Mouse (Mus musculus) liver, adult (tissue): ENCODE measurements around the gene Cx3cl1.

Experiments used
- GATA4 ChIP-seq: IDR thresholded peaks from 2 replicates; pipeline ENCODE4 v1.6.1; 2014; ENCODE audit warnings: mild to moderate bottlenecking, low read length; ENCODE audit not compliant: insufficient replicate concordance

Cx3cl1 gene

DNA sequence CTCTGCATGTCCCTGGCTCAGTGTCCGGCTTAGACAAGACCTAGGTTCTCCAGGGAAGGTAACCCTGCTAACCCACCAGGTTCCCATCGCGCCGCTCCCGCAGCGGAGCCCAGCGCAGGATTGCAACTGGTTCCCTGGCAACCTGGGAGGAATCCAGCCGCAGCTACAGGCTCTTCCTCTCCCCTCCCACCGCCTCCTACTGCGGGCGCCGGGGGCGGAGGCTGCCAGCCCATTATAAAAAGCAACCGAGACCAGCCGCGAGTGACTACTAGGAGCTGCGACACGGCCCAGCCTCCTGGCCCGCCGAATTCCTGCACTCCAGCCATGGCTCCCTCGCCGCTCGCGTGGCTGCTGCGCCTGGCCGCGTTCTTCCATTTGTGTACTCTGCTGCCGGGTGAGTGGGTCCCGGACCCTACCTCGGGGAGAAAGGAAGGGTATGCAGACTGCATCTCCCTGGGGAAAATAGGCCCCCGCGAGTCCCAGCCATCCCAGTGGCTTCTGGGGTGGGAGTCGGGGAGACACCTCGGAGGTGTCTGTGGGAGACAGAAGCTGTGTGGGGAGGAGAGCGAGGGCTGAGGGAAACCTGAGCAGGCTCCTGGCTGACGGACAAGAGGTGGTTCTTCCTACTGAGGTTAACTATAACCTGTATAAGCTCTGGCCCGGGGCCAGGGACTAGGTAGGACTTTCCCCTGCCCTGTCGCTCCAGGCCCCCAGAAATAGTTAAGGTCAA is at the start of gene Cx3cl1:
TSS of gene Cx3cl1 (plus strand) at position 69 of the 730 bp plus-strand sequence.
- TF ChIP-seq GATA4 = no peak

DNA sequence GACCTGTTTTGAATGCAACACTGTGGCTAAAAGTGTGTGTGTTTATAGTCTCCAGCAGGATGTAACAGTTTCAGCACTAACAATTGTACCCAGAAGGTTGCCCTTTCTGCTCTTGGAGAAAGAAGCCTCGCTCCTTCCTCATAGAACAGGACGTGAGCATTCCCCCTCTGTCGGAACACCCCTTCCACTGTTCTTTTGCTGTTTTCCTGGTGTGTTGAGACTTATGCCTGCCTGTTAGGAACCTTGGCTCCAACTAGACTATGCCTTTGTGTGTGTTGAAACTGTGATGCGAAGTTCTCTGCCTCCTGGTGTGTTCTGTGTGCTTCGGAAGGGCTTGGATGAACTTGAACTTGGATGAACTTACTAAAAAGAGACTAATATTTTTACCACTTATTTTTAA is 45.8 kb upstream of the Cx3cl1 start:
- no peak for TF ChIP-seq GATA4

DNA sequence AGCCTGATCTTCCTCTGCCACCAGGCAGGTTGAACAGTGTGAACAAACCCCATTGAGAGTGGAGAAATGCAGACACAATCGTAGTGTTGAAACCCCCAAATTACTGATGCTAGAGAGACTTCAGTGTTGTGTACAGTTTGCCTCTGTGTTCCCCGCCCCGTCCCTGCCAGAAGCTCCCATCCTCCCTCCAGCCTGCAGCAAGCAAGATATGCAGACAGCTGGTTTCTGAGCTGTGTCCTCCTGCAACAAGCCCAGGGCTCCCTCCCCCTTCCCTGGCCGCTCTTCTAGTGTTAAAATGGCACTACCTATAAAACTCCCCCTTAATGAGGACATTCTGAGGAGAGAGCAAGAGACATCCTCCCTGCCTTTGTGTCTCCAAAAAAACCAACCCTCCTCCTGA is 42.5 kb upstream of the Cx3cl1 start:
- no peak for TF ChIP-seq GATA4

DNA sequence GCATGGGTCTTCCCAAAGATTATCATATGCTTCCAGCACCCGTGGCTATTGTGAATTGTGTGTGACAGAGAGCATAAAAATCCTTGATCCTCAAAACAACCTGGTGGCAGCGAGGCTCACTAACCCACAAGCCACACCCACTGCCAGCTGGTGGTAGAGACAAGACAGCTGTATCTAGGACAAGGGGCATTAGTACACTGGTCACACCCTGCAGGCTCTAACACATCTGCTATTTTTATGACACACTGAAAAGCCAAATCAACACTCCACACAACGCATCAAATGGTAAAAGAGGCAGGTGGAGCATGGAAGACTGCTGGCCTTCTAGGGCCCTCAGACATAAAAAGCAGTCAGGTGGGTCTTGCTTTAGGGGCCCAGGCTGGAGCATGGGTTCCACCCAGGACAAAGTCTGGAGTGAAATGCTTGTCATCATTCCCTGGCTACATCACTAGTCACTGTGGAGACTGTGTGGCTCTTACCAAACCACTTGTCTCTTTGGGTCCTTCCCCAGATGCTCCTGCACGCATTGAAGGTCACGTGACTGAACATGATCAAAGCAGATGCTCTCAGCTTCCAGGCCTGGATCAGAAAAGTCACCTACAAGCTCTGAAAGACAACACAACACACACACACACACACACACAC is 37.9 kb upstream of the Cx3cl1 start:
- TF ChIP-seq GATA4 = no peak

DNA sequence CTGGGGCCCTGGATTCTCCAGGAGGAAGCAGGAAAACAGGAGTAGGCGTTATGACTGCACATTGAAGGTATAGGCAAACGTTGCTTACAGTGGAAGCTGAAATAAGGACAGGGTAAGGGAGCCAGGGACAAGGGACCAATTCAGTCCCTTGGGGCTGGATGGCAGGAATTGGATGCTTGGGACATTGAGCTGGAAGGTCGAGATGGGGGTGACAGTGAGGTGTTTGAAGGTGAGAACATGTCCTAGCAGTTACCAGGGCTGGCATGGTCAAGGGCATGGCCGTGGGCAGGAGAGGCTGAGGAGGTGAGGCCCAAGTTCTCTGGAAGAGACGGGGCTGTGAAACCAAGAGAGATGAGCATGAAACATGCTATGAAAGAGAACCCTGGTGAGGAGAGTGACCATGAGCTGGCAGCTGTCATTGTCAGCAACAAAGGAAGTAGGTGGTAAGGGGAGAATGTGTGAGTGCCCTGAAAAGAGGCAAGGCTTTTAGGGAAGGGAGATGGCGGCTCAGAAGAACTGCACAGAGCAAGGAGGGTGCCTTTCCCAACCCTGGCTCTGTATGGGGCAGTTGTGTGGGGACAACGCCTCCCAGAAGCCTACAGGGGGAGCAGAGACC is 37.0 kb upstream of the Cx3cl1 start:
- no peak for TF ChIP-seq GATA4

DNA sequence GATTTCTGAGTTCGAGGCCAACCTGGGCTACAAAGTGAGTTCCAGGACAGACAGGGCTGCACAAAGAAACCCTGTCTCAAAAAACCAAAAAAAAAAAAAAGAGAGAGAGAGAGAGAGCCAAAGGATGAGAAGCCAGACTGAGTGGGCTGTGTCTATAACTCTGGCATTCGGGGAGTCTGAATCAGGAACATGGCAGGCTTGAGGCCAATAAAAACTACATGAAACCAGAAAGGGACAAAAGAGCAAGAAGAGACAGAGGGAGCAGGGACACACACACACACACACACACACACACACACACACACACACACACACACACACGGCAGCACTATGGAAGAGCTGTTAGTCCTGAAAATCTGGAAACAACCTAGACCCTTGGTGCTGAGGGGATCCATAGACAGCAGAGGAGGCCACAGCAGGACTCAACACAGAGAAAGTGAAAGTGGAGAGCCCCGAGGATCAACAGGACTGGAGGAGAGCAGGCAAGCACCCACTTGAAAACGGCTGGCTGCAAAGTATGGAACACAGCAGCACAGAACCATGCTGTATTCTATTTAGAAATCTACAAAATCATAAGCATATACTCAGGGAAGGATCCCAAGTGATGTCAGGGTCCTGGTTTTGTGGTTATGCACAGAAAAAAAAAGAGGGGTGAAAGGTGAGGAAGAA is 36.2 kb upstream of the Cx3cl1 start:
- no peak for TF ChIP-seq GATA4

DNA sequence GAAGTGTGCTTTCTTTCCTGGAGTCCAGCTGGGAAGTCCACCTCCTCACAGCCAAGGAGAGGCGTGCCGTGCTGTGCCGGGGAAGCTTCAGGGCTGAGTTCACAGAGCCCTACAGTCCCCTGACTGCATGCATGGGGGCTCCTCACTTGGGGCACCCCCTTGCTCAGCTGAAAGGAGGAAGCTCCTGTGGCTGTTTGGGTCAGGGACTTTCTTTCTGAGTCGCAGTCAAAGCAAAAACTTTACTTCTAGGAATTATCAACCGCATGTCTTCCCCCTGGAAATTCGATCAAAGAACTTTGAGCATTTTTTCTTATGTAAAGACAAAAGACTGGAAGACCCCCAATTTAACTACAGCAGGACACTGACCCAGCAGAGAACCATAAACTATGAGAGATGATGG is 32.0 kb upstream of the Cx3cl1 start:
- TF ChIP-seq GATA4 = no peak

DNA sequence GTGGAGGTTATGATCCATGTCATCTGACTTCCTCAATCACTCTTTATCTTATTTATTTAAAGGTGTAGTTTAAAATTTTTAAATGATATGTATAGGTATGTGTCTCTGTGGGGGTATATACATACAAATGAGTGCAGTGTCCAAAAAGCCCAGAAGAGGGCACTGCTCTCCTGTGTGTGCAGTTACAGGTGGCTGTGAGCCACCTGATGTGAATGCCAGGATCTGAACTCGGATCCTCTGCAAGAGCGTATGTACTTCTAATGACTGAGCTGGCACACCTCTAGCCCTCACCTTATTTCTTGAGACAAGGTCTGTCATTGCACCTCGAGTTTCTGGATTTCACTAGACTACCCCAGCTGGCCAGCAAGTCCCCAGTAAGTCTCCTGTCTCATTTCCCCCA is 31.2 kb upstream of the Cx3cl1 start:
- no peak for TF ChIP-seq GATA4

DNA sequence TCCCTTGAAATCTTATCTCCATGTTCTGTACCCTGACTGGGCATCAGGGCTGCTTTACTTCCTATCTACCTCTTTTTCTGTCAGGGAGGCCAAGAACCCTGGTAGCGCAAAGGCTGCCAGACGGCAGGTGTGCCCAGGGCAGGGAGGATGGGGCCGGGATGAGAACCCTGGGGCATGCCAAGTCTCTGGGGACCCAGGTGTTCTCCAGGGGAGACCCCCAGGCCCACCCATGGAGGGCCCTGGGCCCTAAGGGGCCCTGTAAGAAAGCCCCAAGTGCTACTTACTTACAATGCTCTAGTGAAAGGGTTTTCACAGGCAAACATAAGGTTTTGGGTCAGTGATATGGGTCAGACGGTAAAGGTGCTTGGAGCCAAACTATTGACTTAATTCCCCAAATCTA is 30.1 kb upstream of the Cx3cl1 start:
- TF ChIP-seq GATA4 = no peak

DNA sequence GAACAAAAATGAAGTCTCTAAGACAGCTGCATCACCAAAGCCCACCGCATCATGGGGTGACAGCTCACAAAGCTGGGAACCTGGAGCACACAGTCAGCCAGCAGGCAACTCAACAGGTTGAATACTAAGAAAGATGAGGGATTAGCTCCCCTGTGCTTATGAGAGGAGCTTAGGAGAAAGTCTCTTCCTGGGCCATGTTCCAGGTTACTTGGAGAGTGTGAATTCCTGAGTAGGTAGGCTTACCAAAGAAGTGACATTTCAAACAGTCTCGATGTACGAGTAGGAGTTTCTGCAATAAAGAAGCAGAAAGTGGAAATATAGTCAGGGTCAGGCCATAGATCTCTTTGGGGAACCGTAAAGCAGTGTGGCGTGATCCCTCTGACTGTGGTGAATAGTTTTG is 27.3 kb upstream of the Cx3cl1 start:
- no peak for TF ChIP-seq GATA4

DNA sequence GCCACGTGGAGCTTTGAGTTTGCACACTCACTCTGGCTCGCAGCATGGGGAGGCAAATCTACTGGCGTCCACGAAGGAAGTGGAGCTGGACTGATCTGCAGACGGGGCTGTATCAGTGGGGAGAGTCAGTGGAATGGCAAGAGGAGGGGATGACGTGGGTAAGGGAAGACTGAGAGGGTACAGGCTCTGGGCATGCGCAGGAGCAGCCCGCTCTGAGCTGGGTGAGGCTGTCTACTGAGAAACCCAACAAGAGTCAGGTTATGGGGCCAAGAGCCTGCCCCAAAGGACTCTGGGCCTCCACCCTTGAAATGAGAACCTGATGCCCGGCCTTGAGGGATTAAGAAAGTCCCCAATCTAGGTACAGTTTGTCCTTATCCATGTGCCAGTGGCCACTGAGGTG is 26.8 kb upstream of the Cx3cl1 start:
- TF ChIP-seq GATA4 = no peak

DNA sequence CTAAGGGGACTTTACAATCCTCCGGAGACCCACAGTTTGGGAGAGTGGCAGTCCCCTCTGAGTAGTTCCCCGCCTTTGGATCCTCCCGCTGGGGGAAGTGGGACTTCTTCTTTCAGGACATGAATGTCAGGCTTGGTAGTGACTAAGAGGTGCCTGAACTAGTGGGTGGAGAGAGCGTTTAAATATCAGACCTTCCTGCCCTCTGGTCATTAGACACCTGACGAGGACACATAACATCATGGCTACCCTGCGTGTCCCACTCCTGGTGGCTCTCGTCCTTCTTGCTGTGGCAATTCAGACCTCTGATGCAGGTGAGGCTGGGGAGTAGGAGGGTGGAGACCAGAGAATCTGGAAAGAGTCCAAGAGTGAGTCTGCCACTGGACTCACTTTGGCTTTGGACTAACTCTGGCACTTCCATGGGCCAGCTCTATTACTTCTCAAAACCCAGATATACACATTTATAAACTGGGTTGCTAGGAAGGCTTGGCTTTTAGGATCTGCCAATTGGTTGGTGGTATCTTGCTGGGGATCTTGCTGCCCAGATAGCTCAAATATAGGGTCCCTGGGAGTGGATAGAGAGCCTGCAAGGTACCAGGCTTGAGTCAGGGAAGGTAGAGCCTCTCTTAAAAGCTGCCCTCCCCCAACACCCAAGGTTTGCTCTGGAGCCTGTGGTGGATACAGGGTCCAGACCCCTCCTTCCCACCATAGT is 26.2 kb upstream of the Cx3cl1 start, which contains the start of gene Ccl22:
TSS of gene Ccl22 (plus strand) at position 115 of the 709 bp plus-strand sequence.
- no peak for TF ChIP-seq GATA4

DNA sequence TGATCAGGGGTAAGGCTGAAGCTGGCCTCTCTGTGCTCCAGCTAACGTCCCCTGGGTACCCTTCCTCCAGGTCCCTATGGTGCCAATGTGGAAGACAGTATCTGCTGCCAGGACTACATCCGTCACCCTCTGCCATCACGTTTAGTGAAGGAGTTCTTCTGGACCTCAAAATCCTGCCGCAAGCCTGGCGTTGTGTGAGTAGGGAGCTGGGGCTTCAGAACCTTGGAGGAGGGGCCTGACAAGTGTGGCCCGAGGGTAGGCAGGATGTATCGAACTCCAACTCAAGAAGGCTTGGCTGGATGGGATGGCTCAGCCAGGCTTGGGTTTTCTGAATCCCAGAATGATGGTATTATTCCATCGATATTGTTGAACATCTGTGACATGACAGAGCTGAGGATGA is 25.0 kb upstream of the Cx3cl1 start:
- no peak for TF ChIP-seq GATA4

DNA sequence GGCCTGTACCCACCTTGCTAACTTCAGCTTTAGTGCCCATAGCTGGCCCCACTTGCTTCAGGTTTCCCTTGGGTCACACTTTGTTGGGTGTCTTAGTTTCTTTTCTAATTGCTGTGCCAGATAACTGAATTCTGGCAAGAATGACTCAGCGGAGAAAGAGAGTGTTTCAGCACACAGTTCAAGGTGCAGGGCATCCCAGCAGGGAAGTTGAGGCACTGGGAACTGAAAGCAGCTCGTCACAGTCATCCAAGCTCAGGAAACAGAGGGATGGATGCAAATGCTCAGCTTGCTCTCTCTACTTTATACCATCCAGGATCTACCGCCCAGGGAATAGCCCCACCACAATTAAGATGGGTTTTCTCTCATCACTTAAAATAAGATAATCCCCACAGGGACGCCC is 23.4 kb upstream of the Cx3cl1 start:
- no peak for TF ChIP-seq GATA4

DNA sequence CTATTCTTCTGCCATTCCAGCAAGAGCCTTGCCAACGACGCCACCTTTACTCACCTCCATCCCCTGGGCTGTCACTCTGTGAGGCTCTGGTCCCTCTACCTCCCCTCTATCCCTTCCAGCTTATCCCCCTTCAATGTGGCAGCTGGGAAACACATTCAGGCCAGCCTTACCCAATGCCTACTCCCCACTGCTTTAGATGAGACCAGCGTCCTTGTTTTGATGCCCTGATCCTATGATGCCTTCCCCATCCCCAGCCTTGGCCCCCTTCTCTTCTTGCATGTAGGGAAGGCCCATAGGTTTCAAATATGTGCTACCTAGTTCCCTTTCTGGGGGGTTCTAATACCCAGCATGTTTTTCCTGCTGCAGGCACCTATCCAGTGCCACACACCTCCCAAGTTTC is 21.9 kb upstream of the Cx3cl1 start:
- TF ChIP-seq GATA4 = no peak
